Mouse (Mus musculus) embryo, embryonic 10.5 days (tissue): ENCODE results near the gene Tctex1d4.
A peak's percentile ranks its signal among the peaks of the same experiment; 100 is the strongest.

Experiments
- DNase-seq: peaks from one replicate; pipeline ENCODE4 v3.0.0-alpha.2; 2015; ENCODE audit warnings: low spot score

Tctex1d4 gene

DNA sequence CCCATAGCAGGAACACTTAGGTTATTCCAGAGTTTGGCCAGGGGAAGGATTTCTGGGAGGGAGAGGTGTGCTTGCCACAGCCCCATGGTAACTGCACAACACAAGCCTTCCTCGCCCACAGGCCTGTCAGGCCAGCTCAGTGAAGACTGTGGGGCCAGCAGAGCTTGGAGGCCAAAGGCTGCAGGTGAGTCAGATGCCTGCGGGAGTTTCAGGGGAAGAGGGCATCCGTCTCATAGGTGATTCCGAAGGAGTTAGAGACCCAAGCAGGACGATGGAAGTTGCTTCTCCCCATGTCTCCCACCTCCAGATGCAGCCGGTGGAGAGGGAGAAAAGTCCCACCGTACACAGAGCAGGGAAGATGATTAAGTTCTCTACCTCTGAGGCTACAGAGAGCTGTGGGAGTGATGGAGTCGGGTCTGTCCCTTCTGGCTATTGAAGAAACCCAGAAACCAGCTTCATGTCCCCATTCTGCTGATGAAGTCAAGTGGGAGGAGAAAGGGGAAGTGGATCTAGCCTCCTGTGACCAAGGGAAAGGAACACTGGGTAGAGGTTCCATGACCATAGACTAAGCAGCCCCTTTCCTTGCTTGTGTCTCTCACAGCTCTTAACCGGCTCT is at the start of gene Tctex1d4:
TSS of gene Tctex1d4 (plus strand) at position 120 of the 616 bp plus-strand sequence.
- no peak for DNase-seq

DNA sequence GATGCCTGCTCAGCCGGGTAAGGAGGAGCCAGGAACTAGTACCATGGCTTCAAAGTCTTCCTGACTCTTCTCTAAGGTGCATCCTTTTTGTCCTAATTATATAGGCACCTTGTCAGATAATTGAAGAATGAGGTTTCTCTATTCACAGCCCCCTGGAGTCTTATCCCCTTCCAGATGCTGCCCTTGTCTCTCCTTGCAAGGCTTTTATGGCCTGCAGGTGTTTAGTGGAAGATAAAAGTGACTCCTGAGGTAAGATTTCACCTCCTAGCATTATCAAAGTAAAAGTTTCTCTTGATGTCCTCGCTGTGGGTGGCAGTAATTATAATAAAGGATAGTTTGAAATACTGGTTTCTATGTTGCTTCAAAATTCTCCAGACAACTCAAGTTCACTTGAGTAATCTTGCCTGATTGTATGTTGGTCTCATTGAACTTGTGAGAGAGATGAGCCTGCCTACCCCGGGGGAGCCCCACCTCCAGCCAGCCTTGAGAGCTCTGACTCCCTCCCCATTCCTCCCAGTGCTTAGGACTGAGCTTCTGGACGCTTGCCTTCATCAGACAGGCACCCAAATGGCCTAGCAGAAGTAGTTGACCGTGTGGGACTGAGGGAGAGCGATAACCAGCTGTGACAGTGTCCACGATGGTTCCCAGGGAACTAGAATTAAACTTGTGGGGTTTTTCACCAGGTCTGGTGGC is 38.5 kb upstream of the Tctex1d4 start:
- no peak for DNase-seq

- no peak for DNase-seq
Measured at GRCm38 (mm10) chr4:117090586-117090985, 36.0 kb upstream of the Tctex1d4 start.

GRCm38 (mm10) chr4:117094626-117095361 is 31.8 kb upstream of the Tctex1d4 start:
- no peak for DNase-seq

DNA sequence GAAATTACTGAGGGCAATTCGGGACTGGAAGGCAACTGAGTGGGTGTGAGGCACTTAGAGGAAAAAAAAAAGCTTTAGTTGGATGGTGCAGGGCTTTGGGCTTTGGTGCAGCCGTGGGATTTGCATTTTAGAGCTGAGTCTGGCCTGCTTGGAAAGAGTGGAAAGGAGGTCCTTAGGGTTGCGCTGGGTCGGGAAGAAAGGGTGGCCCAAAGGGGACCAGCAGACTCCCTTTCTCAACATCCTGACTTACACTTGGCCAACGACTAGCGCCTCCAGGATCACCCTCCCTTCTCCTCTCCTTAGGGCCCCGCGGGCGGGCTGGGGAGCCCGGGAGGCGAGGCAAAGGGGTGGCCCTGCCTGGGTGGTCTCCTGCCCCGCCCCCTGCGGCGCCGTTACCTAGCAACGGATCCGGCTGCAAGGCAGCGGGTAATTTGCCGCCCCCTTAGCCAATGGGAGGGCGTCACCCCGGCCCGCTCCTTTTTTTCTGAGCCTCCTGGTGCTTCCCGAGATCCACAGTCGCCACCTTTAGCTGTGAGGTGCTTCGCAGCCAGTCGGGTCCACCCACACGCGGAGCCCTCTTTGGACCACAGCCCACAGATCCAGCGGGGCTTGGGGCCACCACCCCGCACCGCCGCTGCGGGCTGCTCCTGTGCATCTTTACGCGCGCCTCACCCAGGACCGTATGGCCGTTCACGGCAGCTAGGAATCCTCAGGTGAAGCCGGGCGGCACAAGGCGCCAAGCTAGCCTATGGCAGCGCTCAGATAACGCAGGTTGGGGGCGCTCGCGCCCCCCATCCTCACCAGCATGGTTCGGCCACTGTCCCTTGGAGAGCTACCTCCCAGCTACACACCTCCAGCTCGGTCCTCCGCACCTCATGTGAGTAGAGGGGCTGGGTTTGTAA is 30.8 kb upstream of the Tctex1d4 start, which contains the start of gene Ptch2:
TSS of gene Ptch2 (plus strand) at position 525 of the 902 bp plus-strand sequence.
- peak; percentile 90 for DNase-seq

DNA sequence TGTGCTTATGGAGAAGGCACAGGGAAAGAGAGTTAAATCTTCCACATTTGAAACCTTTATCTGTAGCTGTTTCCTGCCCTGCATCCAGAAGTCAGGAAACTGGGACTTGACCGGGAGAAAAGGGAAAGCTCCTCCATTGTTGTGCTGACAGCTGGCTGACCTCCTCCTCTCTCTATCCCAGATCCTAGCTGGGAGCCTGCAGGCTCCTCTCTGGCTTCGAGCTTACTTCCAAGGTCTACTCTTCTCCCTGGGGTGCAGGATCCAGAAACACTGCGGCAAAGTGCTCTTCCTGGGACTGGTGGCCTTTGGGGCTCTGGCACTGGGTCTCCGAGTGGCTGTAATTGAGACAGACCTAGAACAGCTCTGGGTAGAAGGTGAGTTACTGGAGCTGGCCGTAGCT is 29.9 kb upstream of the Tctex1d4 start:
- peak; percentile 49 for DNase-seq

DNA sequence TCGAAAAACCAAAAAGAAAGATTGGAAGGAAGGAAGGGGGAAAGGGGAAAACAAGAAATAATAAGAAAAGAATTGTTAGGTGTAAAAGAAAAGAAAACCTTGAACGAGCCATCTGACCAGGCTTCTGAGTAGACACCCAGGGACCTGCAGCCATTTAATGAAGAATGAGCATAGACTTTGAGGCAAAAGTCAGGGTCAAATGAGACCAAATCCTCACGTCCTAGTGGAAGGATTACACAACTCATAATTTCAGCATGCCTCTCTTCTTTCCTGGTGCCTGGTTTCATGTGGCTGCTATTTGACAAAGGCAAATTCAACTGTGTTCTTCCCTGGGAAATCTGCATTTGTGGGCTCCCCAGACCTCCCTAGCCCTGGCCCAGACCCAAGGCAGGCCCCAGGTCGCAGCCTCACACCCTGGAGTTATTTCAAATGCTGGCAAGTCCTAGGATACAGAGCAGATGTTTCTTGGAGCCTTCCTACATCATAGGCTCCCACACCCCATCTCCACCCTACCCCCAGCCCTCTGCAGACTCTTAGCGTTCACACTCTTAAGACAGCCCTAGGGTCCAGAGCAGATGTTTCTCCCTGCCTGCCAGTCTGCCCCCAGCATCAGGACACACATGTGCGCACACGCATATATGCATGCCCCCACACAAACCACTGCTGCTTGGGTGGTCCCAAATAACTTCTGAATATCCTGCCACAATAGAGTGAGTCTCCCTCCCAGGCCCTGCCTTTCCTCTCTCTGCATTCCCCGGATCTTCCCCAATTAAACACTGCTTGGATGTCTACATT is 28.4 kb upstream of the Tctex1d4 start:
- peak; percentile 34 for DNase-seq

DNA sequence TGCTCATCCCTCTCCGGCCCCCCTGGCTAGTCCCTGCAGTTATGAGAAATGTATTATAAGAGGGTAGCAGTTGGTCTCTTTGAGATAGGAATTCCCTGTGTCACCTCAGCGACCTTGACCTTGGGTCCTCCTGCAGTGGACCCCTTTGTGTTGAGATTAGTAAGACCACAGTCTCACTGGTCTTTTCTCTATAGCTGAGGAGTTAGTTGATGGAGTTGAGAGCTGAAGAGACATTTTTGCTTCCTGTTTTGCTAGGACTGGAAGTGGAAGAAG is 27.9 kb upstream of the Tctex1d4 start:
- DNase-seq, result no peak

DNA sequence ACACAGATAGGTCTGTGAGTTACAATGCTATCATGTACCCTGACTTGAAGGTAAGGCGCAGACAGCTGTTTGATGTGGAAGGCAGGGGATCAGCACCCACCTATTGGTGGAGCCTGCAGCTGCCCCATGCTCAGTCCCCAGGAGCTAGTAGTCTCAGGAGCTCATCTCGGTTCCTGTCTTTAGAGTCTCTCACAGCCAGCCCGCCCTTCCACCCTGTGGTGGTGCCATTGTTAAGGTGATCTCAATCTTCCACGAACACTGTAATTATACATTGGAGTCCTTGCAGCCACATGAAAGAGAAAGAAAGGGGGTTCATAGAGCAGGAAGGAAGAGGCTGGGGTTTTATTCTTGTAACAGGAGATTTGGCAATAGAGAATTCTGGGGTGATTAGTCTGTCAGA is 26.6 kb upstream of the Tctex1d4 start:
- DNase-seq, result no peak

GRCm38 (mm10) chr4:117101218-117101617 is 25.4 kb upstream of the Tctex1d4 start:
- peak; percentile 70 for DNase-seq

- DNase-seq, result no peak
Measured at GRCm38 (mm10) chr4:117104672-117105071, 21.9 kb upstream of the Tctex1d4 start.

DNA sequence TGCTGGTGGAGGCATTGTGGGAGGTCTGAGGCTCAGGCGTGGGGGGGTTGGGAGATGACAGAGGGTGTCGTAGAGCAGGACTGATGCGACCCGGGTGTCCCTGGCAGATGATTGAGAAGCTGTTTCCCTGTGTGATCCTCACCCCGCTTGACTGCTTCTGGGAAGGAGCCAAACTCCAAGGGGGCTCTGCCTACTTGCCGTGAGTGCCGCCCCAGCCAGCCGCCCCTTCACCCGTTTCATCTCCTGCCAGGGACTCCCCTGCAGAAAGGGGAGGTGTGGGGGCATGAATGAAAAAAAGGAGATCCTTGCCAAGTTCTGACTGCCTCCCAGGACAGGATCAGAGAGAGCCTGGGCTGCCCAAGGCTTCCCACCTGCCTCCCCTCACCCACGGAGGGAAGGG is 21.5 kb upstream of the Tctex1d4 start:
- no peak for DNase-seq

- no peak for DNase-seq
Measured at GRCm38 (mm10) chr4:117107813-117108523, 18.6 kb upstream of the Tctex1d4 start.

- no peak for DNase-seq
Measured at GRCm38 (mm10) chr4:117108524-117108849, 18.1 kb upstream of the Tctex1d4 start.

DNA sequence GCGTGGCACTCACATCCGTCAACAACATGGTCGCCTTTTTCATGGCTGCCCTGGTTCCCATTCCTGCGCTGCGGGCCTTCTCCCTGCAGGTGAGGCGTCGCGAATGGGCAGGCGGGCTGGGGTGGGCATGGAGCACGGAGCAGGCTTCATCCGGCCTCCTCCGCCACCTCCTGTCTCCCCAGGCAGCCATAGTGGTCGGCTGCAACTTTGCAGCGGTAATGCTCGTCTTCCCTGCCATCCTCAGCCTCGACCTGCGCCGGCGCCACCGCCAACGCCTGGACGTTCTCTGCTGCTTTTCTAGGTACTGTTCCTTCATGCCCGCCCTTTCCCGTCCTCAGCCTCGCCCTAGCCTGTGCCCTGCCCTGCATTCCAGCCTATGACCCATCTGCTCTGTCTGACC is 17.3 kb upstream of the Tctex1d4 start:
- no peak for DNase-seq

DNA sequence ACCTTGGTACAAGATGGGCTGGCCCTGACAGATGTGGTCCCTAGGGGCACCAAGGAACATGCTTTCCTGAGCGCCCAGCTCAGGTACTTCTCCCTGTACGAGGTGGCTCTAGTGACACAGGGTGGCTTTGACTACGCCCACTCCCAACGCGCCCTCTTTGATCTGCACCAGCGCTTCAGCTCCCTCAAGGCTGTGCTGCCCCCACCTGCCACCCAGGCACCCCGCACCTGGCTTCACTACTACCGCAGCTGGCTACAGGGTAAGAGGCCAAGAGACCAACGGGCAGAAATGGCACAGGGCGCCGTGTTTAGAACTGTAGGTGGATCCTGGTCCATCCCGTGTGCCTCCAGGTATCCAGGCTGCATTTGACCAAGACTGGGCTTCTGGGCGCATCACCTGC is 16.3 kb upstream of the Tctex1d4 start:
- no peak for DNase-seq

DNA sequence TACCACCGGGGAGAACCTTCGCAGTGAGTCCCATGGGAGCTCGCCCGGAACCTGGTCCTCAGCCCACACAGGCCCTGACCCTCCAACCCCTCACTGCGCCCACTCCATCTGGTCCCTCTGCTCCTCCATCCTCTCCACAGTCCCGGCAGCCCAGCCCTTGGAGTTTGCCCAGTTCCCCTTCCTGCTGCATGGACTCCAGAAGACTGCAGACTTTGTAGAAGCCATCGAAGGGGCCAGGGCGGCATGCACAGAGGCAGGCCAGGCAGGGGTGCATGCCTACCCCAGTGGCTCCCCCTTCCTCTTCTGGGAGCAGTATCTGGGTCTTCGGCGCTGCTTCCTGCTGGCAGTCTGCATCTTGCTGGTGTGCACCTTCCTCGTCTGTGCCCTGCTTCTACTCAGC is 15.6 kb upstream of the Tctex1d4 start:
- no peak for DNase-seq

DNA sequence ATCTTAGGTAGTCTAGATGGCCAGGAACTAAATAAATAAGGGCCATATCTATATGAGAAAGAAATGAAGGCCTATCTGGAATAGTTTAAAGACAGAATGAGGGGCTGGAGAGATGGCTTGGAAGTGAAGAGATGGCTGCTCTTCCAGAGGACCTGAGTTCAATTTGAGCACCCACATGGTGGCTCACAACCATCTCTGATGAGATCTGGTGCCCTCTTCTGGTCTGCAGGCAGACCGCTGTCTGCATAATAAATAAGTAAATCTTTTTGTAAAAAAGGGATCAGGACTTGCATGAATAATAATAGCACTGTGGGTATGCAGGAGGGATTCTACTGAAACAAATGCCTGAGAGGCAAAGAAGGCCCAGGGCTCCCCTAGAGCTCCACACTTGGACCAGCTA is 13.4 kb upstream of the Tctex1d4 start:
- DNase-seq, result no peak

- no peak for DNase-seq
Measured at GRCm38 (mm10) chr4:117115592-117115991, 11.0 kb upstream of the Tctex1d4 start.

DNA sequence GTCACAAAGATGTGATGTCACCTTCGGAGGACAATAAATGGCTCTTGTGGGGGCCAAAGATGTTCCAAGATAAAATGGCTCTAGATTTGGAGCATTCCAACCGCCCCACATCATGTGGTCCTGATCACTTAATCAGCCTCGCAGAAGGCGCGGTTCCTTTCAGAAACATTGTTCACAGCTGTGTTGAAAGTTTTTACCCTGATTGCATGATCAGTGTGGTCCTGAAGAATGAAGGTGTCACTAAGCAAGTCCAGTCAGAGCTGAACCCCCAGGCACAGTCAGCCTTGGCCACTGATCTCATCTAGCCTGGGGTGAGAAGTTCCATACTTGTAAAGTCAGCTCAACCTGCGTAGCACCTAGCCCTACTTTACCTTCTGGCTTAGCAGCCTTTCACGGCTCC is 8.7 kb upstream of the Tctex1d4 start:
- DNase-seq, result no peak

- DNase-seq, result no peak
Measured at GRCm38 (mm10) chr4:117119636-117120035, 7.0 kb upstream of the Tctex1d4 start.
